Mouse (Mus musculus) stomach, embryonic 14.5 days (tissue): ENCODE results near the gene Kirrel. TPM values are rescaled to one million over a fixed set of nuclear protein-coding genes. Genes with fewer than 3 reads are reported as not detected.

Experiments used
- ATAC-seq: fragments of 200-750 bp; cut with Nextera tagmentation; 2 replicates; pipeline ENCODE4 v1.8.0; 2017; ENCODE audit warnings: low read depth, moderate TSS enrichment; ENCODE audit not compliant: insufficient number of reproducible peaks, insufficient read depth, low FRiP score
- H3K27ac ChIP-seq: fragments of 300-500 bp; sonication (generic); 2 replicates; pipeline ENCODE4 v1.5.1; 2014; ENCODE audit warnings: mild to moderate bottlenecking, low read length, moderate library complexity, mixed read lengths
- H3K27me3 ChIP-seq: fragments of 300-500 bp; sonication (generic); 2 replicates; pipeline ENCODE4 v1.6.1; 2014; ENCODE audit warnings: low read length, control low read depth, mixed read lengths; ENCODE audit not compliant: control insufficient read depth, insufficient read depth
- H3K36me3 ChIP-seq: fragments of 300-500 bp; sonication (generic); 2 replicates; pipeline ENCODE4 v1.6.1; 2014; ENCODE audit warnings: mild to moderate bottlenecking, control low read depth, low read length, moderate library complexity, mixed read lengths; ENCODE audit not compliant: control insufficient read depth, insufficient read depth
- H3K4me1 ChIP-seq: fragments of 300-500 bp; sonication (generic); 2 replicates; pipeline ENCODE4 v1.6.1; 2014; ENCODE audit warnings: low read length, control low read depth, mixed read lengths; ENCODE audit not compliant: control insufficient read depth, insufficient read depth
- H3K4me2 ChIP-seq: fragments of 300-500 bp; sonication (generic); replicated peaks from 2 replicates; pipeline ENCODE4 v1.6.1; 2014; ENCODE audit warnings: low read depth, low read length, control low read depth
- H3K4me3 ChIP-seq: fragments of 300-500 bp; sonication (generic); 2 replicates; pipeline ENCODE4 v1.5.1; 2014; ENCODE audit warnings: low read depth, low read length, control low read depth
- H3K9ac ChIP-seq: fragments of 300-500 bp; sonication (generic); replicated peaks from 2 replicates; pipeline ENCODE4 v1.6.1; 2014; ENCODE audit warnings: low read depth, mild to moderate bottlenecking, control low read depth, low read length, moderate library complexity, mixed read lengths
- H3K9me3 ChIP-seq: fragments of 300-500 bp; sonication (generic); 2 replicates; pipeline ENCODE4 v1.6.1; 2016; ENCODE audit warnings: low read depth, low read length, control low read depth; ENCODE audit not compliant: control insufficient read depth
- WGBS: fragments of 180-500 bp; shearing (Covaris S2); extraction: QIAGEN DNeasy Blood & Tissue Kit; methylation state at CpG from one replicate; pipeline ENCODE4 v1.1.7; 2014; 5-methylcytosine and 5-hydroxymethylcytosine counted together
- polyA plus RNA-seq: library from polyadenylated mRNA; unstranded; fragments of >200 nt; fragmentation: Nextera tagmentation; extraction: Ambion mirVana; gene quantifications from 2 replicates; pipeline ENCODE4 v1.2.1, GENCODE M21; 2014

Kirrel gene
- polyA plus RNA-seq, 1 experiment from 2014 or later: 9.1 TPM

- no peak for ATAC-seq
- WGBS: 3% methylated on average over 15 of the region's 15 CpGs
- Histone ChIP-seq H3K9ac (peak overlapping the region; percentile 88; the same call in 1 of the 2 replicates), H3K36me3 (no peaks in the 10 kb centered on the region), H3K9me3 (no peaks in the 10 kb centered on the region), H3K4me3 (peak overlapping the region; percentile 75), H3K27ac (peak overlapping the region; percentile 91), H3K27me3 (no peaks in the 10 kb centered on the region), H3K4me1 (peaks cover 34% of the 10 kb centered on the region), H3K4me2 (peak overlapping the region; percentile 68)
Observed at GRCm38 (mm10) chr3:87172351-87173102, 2.0 kb downstream of the Kirrel start.

DNA sequence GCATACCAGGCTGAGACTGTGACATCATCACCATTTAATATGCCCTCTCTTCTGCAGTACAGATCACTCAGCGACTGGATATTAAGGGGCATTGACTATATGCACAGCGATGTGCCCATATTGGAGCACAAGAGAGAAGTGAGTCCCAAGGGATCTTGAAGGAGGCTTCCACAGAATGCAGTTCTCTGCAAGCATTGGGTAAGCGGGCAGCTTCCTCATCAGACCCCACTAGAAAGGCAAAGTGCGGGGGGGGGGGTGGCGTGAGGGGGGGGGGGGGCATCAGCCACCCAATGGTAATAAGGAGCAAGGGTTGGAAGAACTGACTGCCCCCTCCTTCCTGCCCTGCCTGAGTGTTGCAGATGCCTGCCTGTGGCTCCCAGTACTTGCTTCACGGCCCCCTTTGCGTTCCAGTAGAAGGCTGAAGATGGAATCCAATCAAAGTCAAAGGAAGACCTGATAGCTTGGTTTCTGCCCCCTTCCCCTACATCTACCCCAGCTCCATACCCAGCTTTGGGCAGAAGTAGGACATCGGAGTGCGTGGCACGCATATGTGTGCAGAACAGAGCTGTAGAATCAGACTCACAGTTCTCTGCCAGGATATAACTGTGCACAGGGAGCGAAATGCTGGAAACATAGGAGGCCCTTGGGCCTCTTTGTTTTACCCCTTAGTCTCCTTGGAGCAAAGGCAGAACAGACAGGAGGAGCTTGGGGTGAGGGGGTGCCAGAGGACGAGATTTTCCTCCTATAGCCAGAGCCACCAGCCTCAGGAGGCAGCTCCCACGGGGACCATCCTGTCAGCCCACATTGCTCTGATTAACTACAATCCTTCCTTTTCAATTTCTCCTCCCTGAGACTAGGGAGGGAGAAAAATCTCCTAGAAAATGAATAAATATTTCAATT is 3.1 kb downstream of the Kirrel start:
- 49% methylated on average over 11 of the region's 13 CpGs for WGBS

DNA sequence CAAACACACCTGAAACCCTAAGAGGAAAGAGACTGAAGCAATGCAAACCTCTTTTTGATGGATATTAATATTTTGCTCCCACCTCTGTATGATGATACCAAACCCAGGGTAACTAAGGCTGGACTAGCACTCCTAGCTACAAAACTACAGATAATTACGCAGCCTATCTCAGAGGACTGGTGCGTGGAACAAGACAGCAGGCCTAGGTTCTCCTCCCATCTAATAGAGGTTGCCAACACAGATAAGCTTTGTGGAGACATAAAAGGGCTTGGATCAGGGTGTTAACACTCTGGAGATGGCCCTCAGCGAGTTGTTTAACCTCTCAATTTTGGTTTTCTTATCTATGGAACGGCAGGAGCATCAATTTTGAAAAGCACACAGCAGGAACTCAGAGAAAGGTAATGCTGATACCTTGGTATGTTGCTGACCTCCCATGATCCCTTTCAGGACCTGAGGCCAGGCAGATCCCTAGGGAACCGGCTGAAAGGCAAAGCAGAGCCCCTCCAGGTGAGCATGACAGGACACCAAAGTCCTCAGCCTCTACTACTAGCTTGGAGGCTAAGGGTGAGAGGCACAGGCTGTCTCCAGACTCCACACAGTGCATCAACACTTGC is 5.0 kb downstream of the Kirrel start:
- Histone ChIP-seq H3K27ac (no peak overlapping the region), H3K9me3 (no peaks in the 10 kb centered on the region), H3K4me2 (no peak overlapping the region; the same call in 1 of the 2 replicates), H3K9ac (no peak overlapping the region), H3K4me3 (no peak overlapping the region), H3K36me3 (no peaks in the 10 kb centered on the region), H3K27me3 (no peaks in the 10 kb centered on the region), H3K4me1 (peaks cover 51% of the 10 kb centered on the region)
- ATAC-seq: no peak
- 43% methylated on average over 5 of the region's 5 CpGs for WGBS

More for the DNA sequence above, 3.1 kb downstream of the Kirrel start:
- H3K27me3 ChIP-seq: no peaks in the 10 kb centered on the region
- peak overlapping the region; percentile 53; the same call in 1 of the 2 replicates for H3K27ac ChIP-seq
- peak overlapping the region; percentile 88; the same call in 1 of the 2 replicates for H3K9ac ChIP-seq
- H3K4me3 ChIP-seq: peak overlapping the region; percentile 75
- no peak for ATAC-seq
- peak overlapping the region; percentile 68 for H3K4me2 ChIP-seq
- no peaks in the 10 kb centered on the region for H3K9me3 ChIP-seq
- H3K36me3 ChIP-seq: no peaks in the 10 kb centered on the region
- peaks cover 34% of the 10 kb centered on the region for H3K4me1 ChIP-seq

DNA sequence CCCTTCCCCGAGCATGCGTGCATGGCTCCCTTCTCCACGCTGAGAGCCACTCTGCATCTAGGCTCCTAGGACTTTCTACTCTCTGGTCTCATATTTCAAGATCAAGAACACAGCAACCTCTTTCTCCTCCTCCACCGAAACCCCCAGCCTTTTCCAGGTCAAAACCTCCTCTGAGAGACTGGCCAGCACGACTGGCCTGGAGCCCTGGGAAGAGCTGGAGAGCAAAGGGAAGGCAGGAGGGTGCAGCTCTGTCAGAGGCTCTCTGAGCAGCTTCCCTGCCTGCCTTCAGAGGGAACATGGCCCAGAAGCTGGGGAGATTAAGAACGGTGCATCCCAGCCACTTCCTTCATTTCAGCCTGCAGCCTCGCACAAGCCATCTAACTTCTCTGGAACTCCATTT is 5.8 kb downstream of the Kirrel start:
- H3K4me2 ChIP-seq: no peak overlapping the region

DNA sequence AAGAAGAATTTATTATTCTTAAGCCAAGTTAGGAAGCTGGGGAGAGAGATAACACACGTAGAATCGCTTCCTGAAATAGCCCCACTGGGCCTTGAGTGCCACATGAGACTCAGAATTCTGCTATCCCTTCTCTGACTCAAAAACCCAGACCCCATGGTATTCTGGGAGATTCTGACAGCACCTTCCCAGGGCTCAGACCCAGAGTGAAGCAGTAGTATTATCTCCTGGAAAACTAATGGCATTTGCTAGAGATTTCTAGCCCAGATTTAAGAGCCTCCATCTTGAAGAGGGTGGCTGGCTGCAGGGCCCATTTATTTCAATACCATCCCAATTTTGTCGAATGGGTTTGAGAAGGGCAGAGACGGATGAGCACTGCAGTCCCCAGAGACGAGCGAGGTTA is 6.9 kb downstream of the Kirrel start:
- no peak overlapping the region for H3K9ac ChIP-seq
- no peak overlapping the region for H3K4me3 ChIP-seq
- peaks cover 57% of the 10 kb centered on the region for H3K4me1 ChIP-seq
- H3K9me3 ChIP-seq: no peaks in the 10 kb centered on the region
- no peaks in the 10 kb centered on the region for H3K36me3 ChIP-seq
- no peaks in the 10 kb centered on the region for H3K27me3 ChIP-seq
- no peak for ATAC-seq
- H3K27ac ChIP-seq: no peak overlapping the region
- WGBS: 73% methylated on average over 6 of the region's 6 CpGs
- no peak overlapping the region for H3K4me2 ChIP-seq

More for the DNA sequence above, 5.8 kb downstream of the Kirrel start:
- 47% methylated on average over 7 of the region's 7 CpGs for WGBS
- Histone ChIP-seq H3K4me1 (peaks cover 53% of the 10 kb centered on the region), H3K9me3 (no peaks in the 10 kb centered on the region), H3K27me3 (no peaks in the 10 kb centered on the region), H3K36me3 (no peaks in the 10 kb centered on the region), H3K9ac (no peak overlapping the region), H3K4me3 (no peak overlapping the region), H3K27ac (peak overlapping the region; percentile 21; the same call in 1 of the 2 replicates)
- no peak for ATAC-seq

GRCm38 (mm10) chr3:87165291-87165881 is 9.2 kb downstream of the Kirrel start:
- ATAC-seq: peak; percentile 24; the same call in 1 of the 2 replicates

DNA sequence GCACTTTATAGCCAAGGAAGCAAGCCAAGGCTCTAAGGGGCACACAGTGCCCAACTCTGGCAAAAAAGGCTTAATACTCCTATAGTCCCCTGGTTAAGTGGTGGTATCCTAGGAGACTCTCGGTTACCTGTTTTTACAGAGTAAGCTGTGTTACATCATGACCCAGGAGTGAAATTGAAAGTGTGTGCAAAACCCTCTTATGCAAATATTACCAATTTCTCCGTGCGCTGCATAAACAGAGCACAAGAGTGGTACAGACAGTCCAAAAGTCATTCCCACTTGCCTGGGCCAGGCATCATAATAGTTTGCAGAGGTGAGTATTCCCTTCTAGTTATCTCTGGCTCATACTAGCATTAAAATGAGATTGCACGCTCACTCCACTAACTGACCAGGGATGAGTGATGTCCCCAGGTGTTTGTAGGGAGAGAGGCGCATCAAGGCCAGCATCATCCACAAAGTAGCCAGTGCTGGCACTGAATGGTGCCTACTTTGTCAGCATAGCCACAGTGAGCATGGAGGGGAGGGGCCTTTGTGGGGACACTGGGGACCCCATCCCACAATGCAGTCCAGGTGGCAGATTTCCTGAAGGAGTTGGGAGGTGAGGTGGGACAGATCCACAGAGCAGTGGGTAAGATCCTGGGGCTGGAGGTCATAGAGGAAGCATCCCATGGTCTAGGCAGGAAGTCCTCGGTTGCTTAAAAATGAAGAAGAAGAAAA is 10.3 kb downstream of the Kirrel start:
- Histone ChIP-seq H3K4me2 (no peak overlapping the region), H3K27me3 (no peaks in the 10 kb centered on the region), H3K9me3 (no peaks in the 10 kb centered on the region), H3K9ac (no peak overlapping the region), H3K36me3 (no peaks in the 10 kb centered on the region), H3K4me1 (peaks cover 39% of the 10 kb centered on the region), H3K27ac (no peak overlapping the region; the same call in 1 of the 2 replicates), H3K4me3 (no peak overlapping the region)
- ATAC-seq: no peak
- WGBS: 84% methylated on average over 6 of the region's 6 CpGs

More at GRCm38 (mm10) chr3:87165291-87165881, 9.2 kb downstream of the Kirrel start:
- Histone ChIP-seq H3K4me1 (peaks cover 45% of the 10 kb centered on the region), H3K9ac (no peak overlapping the region), H3K36me3 (no peaks in the 10 kb centered on the region), H3K4me3 (no peak overlapping the region), H3K27ac (peak overlapping the region; percentile 72), H3K9me3 (no peaks in the 10 kb centered on the region), H3K27me3 (no peaks in the 10 kb centered on the region), H3K4me2 (peak overlapping the region; percentile 12; the same call in 1 of the 2 replicates)
- 32% methylated on average over 8 of the region's 8 CpGs for WGBS
